Mouse (Mus musculus) c-Kit-positive CD71-positive TER-119-positive erythroid progenitor cells, embryonic 14.5 days (primary cell): Measurements from ENCODE around the gene Rnf130.

ENCODE experiments used
- DNase-seq: peaks from one replicate; pipeline ENCODE4 v3.0.0-alpha.2; 2013; ENCODE audit warnings: low spot score

The Rnf130 gene

DNA sequence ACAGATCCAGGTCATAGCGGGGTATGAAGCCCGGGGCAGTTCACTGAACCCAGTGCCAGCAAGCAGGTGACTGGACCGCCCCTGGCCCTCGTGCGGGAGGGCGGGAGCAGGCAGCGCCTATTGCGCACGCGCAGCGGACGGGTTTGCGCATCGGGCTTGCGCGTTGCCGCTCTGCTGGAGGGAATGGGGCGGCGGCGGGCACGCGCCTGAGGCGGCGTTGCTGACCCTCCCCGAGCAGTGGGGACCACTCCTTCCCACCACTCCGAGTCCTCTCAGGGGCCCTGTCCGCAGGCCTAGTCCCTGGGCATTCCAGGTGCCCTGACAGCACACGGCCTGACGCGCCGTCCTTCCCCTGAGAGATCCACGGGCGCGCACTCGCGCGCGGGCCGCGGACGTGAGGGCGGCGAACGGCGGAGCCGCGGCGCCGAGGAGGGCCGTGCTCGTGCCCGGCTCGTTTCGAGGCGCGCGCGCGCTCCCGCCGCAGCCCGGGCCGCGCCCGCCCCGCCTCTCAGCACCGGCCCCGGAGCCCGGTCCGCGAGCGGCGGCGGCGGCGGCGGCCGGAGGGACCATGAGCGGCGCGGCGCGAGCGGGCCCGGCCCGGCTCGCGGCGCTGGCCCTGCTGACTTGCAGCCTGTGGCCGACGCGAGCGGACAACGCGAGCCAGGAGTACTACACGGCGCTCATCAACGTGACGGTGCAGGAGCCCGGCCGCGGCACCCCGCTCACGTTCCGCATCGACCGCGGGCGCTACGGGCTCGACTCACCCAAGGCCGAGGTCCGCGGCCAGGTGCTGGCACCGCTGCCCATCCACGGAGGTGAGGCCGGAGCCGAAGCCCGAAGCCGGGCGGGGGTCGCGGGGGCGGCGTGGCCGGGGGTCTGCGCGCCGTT is at the start of gene Rnf130:
Rnf130 (plus strand) TSS at position 514 of the 888 bp plus-strand sequence.
- DNase-seq, result peak; percentile 83

GRCm38 (mm10) chr11:49977963-49978568 is 47.1 kb upstream of the Rnf130 start:
- no peak for DNase-seq

- no peak for DNase-seq
Observed at GRCm38 (mm10) chr11:49978935-49979334, 46.2 kb upstream of the Rnf130 start.

GRCm38 (mm10) chr11:49980681-49981235 is 44.4 kb upstream of the Rnf130 start:
- peak; percentile 33 for DNase-seq

DNA sequence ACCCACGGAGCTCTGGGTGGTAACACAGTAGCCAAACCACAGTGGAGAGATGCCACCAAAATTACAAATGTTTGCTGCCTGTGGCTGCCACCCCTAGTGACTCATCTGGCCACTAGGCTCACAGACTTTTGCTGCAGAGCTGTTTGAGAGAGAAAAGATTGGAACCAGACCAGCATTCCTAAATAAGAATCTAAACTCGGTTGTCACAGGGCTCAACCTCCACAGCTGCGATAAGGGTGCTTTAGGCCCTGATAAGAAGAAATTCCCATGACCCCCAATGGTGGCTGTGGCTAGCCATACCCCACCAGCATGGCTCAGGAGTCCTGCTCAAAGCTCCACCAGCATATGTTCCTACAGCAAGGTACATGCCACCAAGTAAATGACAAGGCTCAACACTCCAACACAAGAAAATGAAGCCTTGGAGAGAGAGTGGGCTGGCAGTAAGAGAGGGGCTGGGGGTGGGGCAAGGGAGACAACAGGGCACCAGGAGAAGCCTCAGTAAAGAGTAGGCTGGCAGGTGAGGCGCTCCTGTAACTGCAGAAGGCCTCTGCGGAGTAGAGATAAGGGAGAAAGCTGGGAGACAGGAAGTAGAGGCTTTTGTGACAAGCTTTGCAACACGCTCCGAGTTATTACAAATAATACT is 43.7 kb upstream of the Rnf130 start:
- peak; percentile 75 for DNase-seq

DNA sequence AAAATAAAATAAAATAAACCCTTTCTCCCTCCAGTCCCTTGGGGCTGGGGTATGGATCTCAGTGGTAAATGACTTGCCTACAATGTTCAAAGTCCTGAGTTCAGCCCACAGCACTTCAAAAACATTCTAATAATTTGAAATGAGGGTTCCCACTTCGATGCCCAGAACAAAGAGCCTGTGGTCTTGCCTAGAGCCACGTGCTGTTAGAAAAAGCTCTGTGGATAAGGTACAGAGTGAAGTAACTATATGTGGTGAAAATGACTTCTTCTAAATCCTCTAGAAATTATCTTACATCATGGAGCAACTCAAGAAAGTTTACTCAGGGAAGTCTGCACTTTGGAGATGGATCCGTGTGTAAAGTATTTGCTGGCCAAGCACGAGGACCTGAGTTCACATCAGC is 43.1 kb upstream of the Rnf130 start:
- peak; percentile 21 for DNase-seq

DNA sequence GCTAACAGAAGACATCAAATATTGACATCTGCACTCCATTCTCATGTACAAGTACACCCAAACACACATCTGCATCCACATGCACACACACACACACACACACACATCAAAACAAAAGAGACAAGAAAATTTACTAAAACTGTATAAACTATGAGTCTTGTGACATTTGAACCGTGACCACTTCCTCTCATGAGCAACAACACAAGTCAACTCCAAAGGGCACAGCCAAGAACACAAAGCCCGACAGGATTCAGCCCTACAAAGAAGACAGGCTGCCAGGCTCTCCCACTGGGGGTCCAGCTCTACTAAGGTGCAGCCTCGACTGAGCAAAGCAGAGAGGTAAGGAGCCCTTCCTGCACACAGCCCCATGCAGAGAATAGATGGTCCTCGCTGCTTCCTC is 42.3 kb upstream of the Rnf130 start:
- DNase-seq, result peak; percentile 16

GRCm38 (mm10) chr11:49983875-49984552 is 41.1 kb upstream of the Rnf130 start:
- peak; percentile 8 for DNase-seq

DNA sequence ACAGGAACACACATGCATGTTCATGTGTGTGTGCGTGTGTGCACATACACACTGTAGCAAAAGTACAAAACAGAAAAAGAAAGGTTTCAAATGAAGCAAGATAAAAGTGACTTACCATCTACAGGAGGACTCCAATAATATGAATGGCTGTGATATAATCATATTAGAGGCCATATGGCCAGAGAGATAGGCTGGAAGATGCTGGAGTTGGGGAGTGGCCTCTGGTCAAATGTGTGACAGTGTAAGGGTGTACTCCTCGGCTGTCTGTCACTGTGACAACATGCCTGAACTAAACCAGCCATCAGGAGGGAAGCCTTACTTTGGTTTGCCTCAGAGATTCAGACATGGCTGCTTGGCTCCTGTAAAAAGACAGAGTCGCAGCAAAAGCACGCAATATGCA is 40.1 kb upstream of the Rnf130 start:
- DNase-seq, result peak; percentile 81

DNA sequence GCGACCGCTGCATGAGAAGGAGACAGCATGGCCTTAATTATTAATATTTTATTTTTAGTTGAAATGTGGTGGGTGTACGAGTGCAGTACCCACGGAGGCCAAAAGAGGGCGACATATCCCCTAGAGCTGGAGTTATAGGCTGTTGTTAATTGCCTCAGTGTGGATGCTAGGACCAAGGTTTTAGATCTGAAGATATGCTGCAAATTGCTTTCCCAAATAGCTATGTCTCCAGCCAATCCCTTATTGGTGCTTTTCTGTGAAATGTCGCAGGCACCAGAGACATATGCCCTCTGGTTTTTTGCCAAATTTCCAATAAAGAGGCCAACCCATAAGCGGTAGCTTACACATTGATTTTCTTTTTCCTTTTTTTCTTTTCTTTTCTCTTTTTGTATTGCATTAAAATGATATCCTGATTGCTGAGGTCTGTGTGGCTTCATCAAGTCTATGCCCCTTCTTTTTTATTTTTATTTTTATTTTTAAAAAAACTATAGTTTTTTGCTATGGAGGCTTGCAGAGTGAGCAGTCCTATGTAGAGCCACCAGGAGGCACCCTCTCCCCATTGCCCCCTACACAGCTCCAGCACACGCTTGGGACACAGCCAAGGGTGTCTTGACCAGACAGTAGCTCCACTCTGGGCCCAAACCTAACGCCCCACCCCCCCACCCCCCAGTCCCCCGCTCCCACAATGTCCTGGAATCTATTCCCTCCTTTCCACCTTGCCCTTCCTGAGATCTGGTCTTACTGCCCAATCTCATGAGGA is 38.7 kb upstream of the Rnf130 start:
- peak; percentile 77 for DNase-seq

GRCm38 (mm10) chr11:49994536-49994935 is 30.6 kb upstream of the Rnf130 start:
- DNase-seq, result no peak

GRCm38 (mm10) chr11:49996398-49996797 is 28.7 kb upstream of the Rnf130 start:
- no peak for DNase-seq

- no peak for DNase-seq
Observed at GRCm38 (mm10) chr11:49997321-49997720, 27.8 kb upstream of the Rnf130 start.

DNA sequence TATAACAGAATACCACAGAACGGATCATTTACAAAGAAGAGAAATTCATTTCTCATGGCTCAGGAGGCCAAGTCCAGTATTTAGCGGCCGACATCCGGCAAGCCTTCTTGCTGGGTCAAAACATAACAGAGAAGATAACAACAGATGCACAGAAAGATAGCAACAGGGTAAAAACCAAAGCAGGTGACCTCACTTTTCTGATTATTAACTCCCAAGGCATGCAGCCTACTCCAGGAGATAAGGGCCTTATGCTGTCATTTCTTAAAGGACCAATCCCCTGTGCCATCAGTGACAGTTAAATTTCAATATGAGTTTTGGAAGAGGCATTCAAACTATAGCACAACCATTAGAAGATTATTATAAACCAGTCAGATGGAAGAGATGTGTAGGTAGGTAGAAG is 22.3 kb upstream of the Rnf130 start:
- DNase-seq, result no peak

- DNase-seq, result no peak
Observed at GRCm38 (mm10) chr11:50007776-50008175, 17.4 kb upstream of the Rnf130 start.

- no peak for DNase-seq
Observed at GRCm38 (mm10) chr11:50008231-50008630, 16.9 kb upstream of the Rnf130 start.

- DNase-seq, result no peak
Observed at GRCm38 (mm10) chr11:50013016-50013415, 12.1 kb upstream of the Rnf130 start.

GRCm38 (mm10) chr11:50016503-50016902 is 8.6 kb upstream of the Rnf130 start:
- no peak for DNase-seq

DNA sequence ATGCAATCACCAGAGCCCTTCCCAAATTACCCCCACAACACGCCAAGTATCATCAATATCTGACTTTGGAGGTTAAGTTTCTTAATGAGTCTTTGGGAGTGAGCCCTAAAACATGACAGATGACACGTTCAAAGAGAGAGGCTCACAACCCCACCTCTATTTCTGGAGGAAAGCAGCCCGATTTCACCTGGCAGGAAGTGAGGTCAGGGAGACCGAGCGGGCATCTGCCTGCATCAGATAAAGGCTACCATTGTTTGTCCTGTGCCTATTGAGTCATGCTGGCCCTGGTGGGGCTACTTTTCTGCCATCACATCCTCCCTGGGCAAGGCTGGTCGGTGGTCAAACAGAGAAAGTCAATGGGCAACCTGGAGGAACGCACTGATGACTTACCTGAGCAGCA is 7.6 kb upstream of the Rnf130 start:
- DNase-seq, result no peak

GRCm38 (mm10) chr11:50018848-50019247 is 6.3 kb upstream of the Rnf130 start:
- DNase-seq, result no peak

GRCm38 (mm10) chr11:50022085-50022484 is 3.1 kb upstream of the Rnf130 start:
- no peak for DNase-seq
